Mouse (Mus musculus): ENCODE data around the gene Olfr1122.
"Not testable (repeated sequence)": the region's sequence is repeated elsewhere in the genome, so short reads cannot be mapped to it uniquely, and the experiment has no call there.

The Olfr1122 gene

GRCm38 (mm10) chr2:87385549-87385948 is at the start of gene Olfr1122:
TSS of gene Olfr1122 (plus strand) at chr2:87385849.
- no peak for DNase-seq (ENCODE audit: extremely low spot score, low spot score)

DNA sequence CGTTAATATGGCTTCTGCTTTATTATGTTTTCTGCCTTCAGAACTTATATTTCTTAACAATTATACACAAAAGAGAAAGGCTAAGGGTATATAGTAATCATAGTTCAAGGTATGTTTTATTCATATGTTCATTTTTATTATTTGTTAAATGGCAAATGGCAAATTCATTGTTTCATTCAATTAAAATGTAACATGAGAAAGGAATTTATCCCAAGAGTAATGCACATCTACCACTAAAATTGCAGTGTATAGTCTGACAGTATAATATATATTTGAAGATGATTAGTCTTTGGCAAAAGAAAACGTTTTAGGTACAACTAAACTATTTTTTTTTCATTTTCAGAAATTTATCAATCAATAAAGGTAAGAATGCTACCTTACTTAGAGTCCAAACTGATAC is 31.1 kb upstream of the Olfr1122 start, which contains the start of gene Olfr1120:
Olfr1120 (plus strand) TSS at position 301 of the 400 bp plus-strand sequence.
- DNase-seq (ENCODE audit: extremely low spot score, low spot score): no peak

DNA sequence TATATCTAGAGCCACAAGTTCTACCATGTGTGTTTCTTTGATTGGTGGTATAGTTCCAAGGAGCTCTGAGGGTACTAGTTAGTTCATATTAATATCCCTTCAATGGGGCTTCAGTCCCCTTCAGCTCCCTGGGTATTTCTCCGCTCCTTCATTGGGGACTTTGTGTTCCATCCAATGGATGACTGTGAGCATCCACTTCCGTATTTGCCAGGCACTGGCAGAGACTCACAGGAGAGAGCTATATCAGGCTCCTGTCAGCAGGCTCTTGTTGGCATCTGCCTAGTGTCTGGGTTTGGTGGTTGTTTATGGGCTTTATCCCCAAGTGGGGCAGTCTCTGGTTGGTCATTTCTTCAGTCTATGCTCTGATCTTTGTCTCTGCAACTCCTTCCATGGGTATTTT is 25.5 kb upstream of the Olfr1122 start:
- not testable (repeated sequence) for DNase-seq (ENCODE audit: extremely low spot score, low spot score)

GRCm38 (mm10) chr2:87369595-87369994 is 16.1 kb upstream of the Olfr1122 start, which contains the start of gene Olfr1121:
TSS of gene Olfr1121 (plus strand) at chr2:87369895.
- no peak for DNase-seq (ENCODE audit: extremely low spot score, low spot score)

- no peak for DNase-seq (ENCODE audit: extremely low spot score, low spot score)
These were observed 13.9 kb upstream of the Olfr1122 start for GRCm38 (mm10) chr2:87371726-87372125.

GRCm38 (mm10) chr2:87383935-87384334 is 1.7 kb upstream of the Olfr1122 start:
- DNase-seq (ENCODE audit: extremely low spot score, low spot score): no peak

GRCm38 (mm10) chr2:87393605-87394004 is 8.0 kb downstream of the Olfr1122 start:
- DNase-seq (ENCODE audit: extremely low spot score, low spot score): not testable (repeated sequence)

DNA sequence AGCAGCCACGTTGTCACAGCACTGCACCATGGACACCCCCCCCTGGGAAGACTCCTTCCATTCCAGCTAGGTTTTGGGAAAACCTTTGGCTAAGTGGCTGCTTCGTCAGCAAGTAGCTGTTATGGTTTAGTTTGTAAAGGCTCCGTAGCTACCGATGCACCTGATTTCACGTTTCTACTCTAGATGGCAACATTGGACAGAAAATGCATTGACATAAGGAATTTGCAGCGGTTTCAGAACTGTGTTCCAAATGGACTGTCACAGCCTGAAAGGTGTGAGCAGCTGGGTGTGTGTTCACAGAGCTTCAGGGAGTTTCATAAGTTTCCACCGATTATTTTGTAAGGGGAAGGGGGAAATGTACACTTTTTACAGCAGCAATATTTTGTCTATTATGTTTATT is 9.0 kb downstream of the Olfr1122 start:
- not testable (repeated sequence) for DNase-seq (ENCODE audit: extremely low spot score, low spot score)

- no peak for DNase-seq (ENCODE audit: extremely low spot score, low spot score)
These were observed 30.7 kb downstream of the Olfr1122 start, which contains the start of gene Olfr1123 for GRCm38 (mm10) chr2:87416335-87416734. TSS of gene Olfr1123 (plus strand) at chr2:87416635.

DNA sequence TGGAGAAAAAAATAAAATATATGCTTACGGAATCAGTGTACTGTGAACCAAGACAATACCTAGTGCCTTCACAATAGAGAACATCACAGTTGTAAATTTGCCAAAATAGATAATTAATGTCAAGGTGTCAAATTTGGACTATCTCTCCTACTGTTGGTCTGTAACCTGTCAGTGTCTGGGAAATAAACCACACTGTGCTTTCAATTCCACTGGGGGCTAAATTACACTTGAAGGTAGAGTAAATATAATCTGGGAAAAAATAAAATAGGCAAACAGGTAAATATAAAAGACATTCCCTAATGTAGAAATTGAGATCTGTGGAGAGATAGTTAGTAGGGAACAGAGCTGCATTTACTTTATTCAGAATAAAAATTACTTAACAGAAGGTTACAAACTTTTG is 44.3 kb downstream of the Olfr1122 start, which contains the start of gene Olfr1124:
Olfr1124 (plus strand) TSS at position 301 of the 400 bp plus-strand sequence.
- DNase-seq (ENCODE audit: extremely low spot score, low spot score): no peak

- no peak for DNase-seq (ENCODE audit: extremely low spot score, low spot score)
These were observed 52.1 kb downstream of the Olfr1122 start for GRCm38 (mm10) chr2:87437731-87438130.

Data from neural tube, embryonic 10.5 days (tissue).